Mouse (Mus musculus): Measurements from ENCODE around the gene Bcl7c.

DNA sequence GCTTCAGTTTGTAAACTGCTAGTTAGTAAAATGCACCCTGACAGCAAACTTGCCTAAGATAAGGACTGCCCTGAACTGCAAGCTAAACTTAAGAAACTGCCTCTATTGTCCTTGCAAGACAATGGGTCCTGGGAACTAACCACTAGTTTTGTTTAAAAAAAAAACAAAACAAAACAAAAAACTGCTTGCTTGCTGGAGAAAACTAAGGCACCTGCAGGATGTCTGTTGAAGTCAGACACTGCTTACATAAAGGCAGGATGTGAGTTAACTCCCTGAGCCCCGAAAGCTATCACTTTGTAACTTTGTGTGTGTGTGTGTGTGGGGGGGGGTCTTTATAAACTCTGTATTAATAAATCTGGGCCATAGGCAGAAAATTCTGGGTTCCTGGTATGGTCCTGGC, 91.9 kb downstream of the Bcl7c start:
- TF ChIP-seq TCF12 (IDR thresholded peaks at IDR 0.05; ENCODE audit: insufficient read depth, poor library complexity, severe bottlenecking): no peak
- no peak for TF ChIP-seq USF1 (IDR thresholded peaks at IDR 0.05; ENCODE audit: low read depth)
- no peak for TF ChIP-seq POLR2A (IDR thresholded peaks at IDR 0.05; ENCODE audit: insufficient read length, low read depth)
- no peak for TF ChIP-seq TCF3 (IDR thresholded peaks at IDR 0.05; ENCODE audit: insufficient read length, low read depth)
- no peak for TF ChIP-seq MYOG (IDR thresholded peaks at IDR 0.05; ENCODE audit: control insufficient read depth in 1 of 3, insufficient read depth in 1 of 3, insufficient read length in 2 of 3, low read depth in 2 of 3)

Measured in myocyte (in vitro differentiated cells).